ENCODE assay signal across 10 mouse cellular contexts in genomic region chr7:25398610-25399009, GRCm38 (mm10). TPM values are rescaled to one million over a fixed set of nuclear protein-coding genes. Genes with fewer than 3 reads are reported as not detected.
DNase-seq lines count a peak whose midpoint lies in the region; ATAC-seq and TF ChIP-seq lines count a peak whose summit lies in the region.
"Had no signal": no experiment of that assay in that cellular context is flagged by ENCODE, and none has a peak within 500 bp of the region (broad histone marks: within the 10 kb centered on the region; RNA-seq: fewer than 3 reads in every experiment).

Lipe (minus strand) TSS chr7:25398710.

- H3K4me1 ChIP-seq in forebrain, embryonic 13.5 days: peaks cover 20% of the 10 kb centered on the region
- peaks cover 40% of the 10 kb centered on the region for H3K4me1 ChIP-seq in forebrain, embryonic 10.5 days
- H3K4me1 ChIP-seq in spleen, adult 2 months (ENCODE audit: control insufficient read depth, insufficient read depth, insufficient read length): peaks cover 10% of the 10 kb centered on the region; the same call in 1 of the 2 replicates
- peaks cover 9% of the 10 kb centered on the region for H3K4me1 ChIP-seq in small intestine, adult 2 months (ENCODE audit: control insufficient read depth, insufficient read depth, insufficient read length, low read length)

- 96% methylated on average over 1 of the region's 1 CpGs for whole genome bisulfite sequencing in forebrain, embryonic 13.5 days
- WGBS in forebrain, embryonic 10.5 days: 92% methylated on average over 1 of the region's 1 CpGs
- 100% methylated on average over 1 of the region's 1 CpGs for WGBS in spleen, adult 2 months
- WGBS in small intestine, adult 2 months: 100% methylated on average over 1 of the region's 1 CpGs

- H3K27me3 ChIP-seq in forebrain, embryonic 13.5 days: 0 out of 2 replicates have a peak, but pooled peaks cover 3% of the 10 kb centered on the region
- peaks cover 25% of the 10 kb centered on the region for H3K27me3 ChIP-seq in forebrain, embryonic 10.5 days (ENCODE audit: poor library complexity, severe bottlenecking)
- H3K27me3 ChIP-seq in spleen, adult 2 months (ENCODE audit: control insufficient read depth, insufficient read depth, low read length): no peaks in the 10 kb centered on the region
- no peaks in the 10 kb centered on the region for H3K27me3 ChIP-seq in small intestine, adult 2 months (ENCODE audit: control insufficient read depth, insufficient read depth, low read length)
- H3K27me3 ChIP-seq: embryonic facial prominence, embryonic 13.5 days; liver, embryonic 15.5 days had no signal

- no peak for TF ChIP-seq POLR2A in spleen, adult 2 months (IDR thresholded peaks at IDR 0.05; ENCODE audit: low read depth, low read length)
- no peak for TF ChIP-seq POLR2A in small intestine, adult 2 months (IDR thresholded peaks at IDR 0.05; ENCODE audit: low read depth, low read length)

- no peak for DNase-seq in forebrain, embryonic 10.5 days (ENCODE audit: extremely low spot score, low spot score)
- DNase-seq in spleen, adult 2 months (ENCODE audit: low read depth in 1 of 2, low spot score in 2 of 2): no peak
- no peak for DNase-seq in spleen, postnatal 10 days (ENCODE audit: low spot score in 2 of 2)
- no peak for DNase-seq in gastrocnemius, postnatal 4 days (ENCODE audit: low spot score in 2 of 2)
- DNase-seq in left cerebral cortex, adult 11 months (ENCODE audit: low spot score): no peak
- DNase-seq in spleen, adult 18-20 months: no peak

- H3K4me2 ChIP-seq in forebrain, embryonic 13.5 days: no peak within 1 kb of the TSS
- H3K4me2 ChIP-seq: embryonic facial prominence, embryonic 13.5 days; liver, embryonic 15.5 days had no signal

- H3K9ac ChIP-seq in forebrain, embryonic 13.5 days: no peak within 1 kb of the TSS
- H3K9ac ChIP-seq: embryonic facial prominence, embryonic 13.5 days; liver, embryonic 15.5 days had no signal

- no peak for TF ChIP-seq CTCF in spleen, adult 2 months (IDR thresholded peaks at IDR 0.05; ENCODE audit: extremely low read depth, insufficient read depth, insufficient read length, insufficient replicate concordance)
- TF ChIP-seq CTCF in small intestine, adult 2 months (IDR thresholded peaks at IDR 0.05; ENCODE audit: extremely low read depth, insufficient read length, insufficient replicate concordance, low read depth, low read length): no peak

- H3K36me3 ChIP-seq in forebrain, embryonic 13.5 days (ENCODE audit: poor library complexity, severe bottlenecking): no peaks in the 10 kb centered on the region
- no peaks in the 10 kb centered on the region for H3K36me3 ChIP-seq in forebrain, embryonic 10.5 days (replicated peaks)
- no peaks in the 10 kb centered on the region for H3K36me3 ChIP-seq in spleen, adult 2 months (ENCODE audit: control insufficient read depth, insufficient read depth, low read length)
- H3K36me3 ChIP-seq in small intestine, adult 2 months (ENCODE audit: control insufficient read depth, insufficient read depth, low read length): no peaks in the 10 kb centered on the region
- H3K36me3 ChIP-seq: embryonic facial prominence, embryonic 13.5 days; liver, embryonic 15.5 days had no signal

- H3K4me3 ChIP-seq in forebrain, embryonic 13.5 days: no peak within 1 kb of the TSS
- H3K4me3 ChIP-seq in forebrain, embryonic 10.5 days: no peak within 1 kb of the TSS
- H3K4me3 ChIP-seq in spleen, adult 2 months (ENCODE audit: extremely low read depth, insufficient read depth, insufficient read length): no peak within 1 kb of the TSS
- no peak within 1 kb of the TSS for H3K4me3 ChIP-seq in small intestine, adult 2 months (ENCODE audit: low read depth, low read length)
- H3K4me3 ChIP-seq: embryonic facial prominence, embryonic 13.5 days; liver, embryonic 15.5 days had no signal

- no peak within 1 kb of the TSS for H3K27ac ChIP-seq in forebrain, embryonic 13.5 days
- no peak within 1 kb of the TSS for H3K27ac ChIP-seq in forebrain, embryonic 10.5 days
- H3K27ac ChIP-seq in spleen, adult 2 months (ENCODE audit: insufficient read depth, low read length): no peak within 1 kb of the TSS
- no peak within 1 kb of the TSS for H3K27ac ChIP-seq in small intestine, adult 2 months (ENCODE audit: insufficient read depth, low read depth, low read length)
- H3K27ac ChIP-seq: embryonic facial prominence, embryonic 13.5 days; liver, embryonic 15.5 days had no signal

- H3K9me3 ChIP-seq in forebrain, embryonic 13.5 days (replicated peaks): no peaks in the 10 kb centered on the region
- no peaks in the 10 kb centered on the region; the same call in 1 of the 2 replicates for H3K9me3 ChIP-seq in forebrain, embryonic 10.5 days
- H3K9me3 ChIP-seq: embryonic facial prominence, embryonic 13.5 days; liver, embryonic 15.5 days had no signal

- ATAC-seq in forebrain, embryonic 13.5 days: no peak

RNA-seq across cellular contexts. Expression of gene Lipe, which starts in this region (rescaled TPM):
- 10.6 and 11.9 TPM in 2 replicates for polyA plus RNA-seq in forebrain, embryonic 13.5 days (2015; fragmentation: Nextera tagmentation; extraction: Ambion mirVana)
- 7.4 and 7.5 TPM in 2 replicates for polyA plus RNA-seq in forebrain, embryonic 10.5 days (2016; fragmentation: Nextera tagmentation; extraction: Ambion mirVana)
- 35.0 and 46.0 TPM in 2 replicates for polyA plus RNA-seq in spleen, adult 2 months (2012; rRNA removed)
- 10 to 100 TPM; 25.4 to 37.7 TPM for total RNA-seq in gastrocnemius, postnatal 4 days (2021)
- 56.9 and 186 TPM in 2 replicates for polyA plus RNA-seq in small intestine, adult 2 months (2012; rRNA removed)
